In the genomic region with DNA sequence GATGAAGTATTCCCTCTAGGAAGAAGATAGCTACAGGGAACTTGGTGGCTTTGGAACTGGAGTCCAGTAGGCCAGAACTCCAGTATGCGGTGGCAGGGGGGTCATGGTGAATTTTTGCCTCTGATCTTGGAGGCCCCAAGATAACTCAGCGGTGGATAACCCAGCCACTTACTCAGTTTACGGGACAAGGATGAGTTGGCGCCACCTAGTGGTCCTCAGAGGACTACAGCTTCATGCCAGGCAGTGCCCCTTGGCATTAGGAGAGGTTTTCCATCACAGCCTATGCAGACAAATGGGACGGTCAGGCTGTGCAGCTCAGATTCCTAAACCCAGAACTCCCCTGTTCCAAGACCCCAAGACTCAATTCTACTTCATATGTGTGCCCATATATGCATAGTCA, we compare ENCODE assay signal across 9 mouse cellular contexts. TPM values are rescaled to one million over a fixed set of nuclear protein-coding genes. Genes with fewer than 3 reads are reported as not detected.
DNase-seq lines count a peak whose midpoint lies in the region; ATAC-seq and TF ChIP-seq lines count a peak whose summit lies in the region.
"Had no signal": no experiment of that assay in that cellular context is flagged by ENCODE, and none has a peak within 500 bp of the region (broad histone marks: within the 10 kb centered on the region; RNA-seq: fewer than 3 reads in every experiment).

No protein-coding gene starts in this region.

- no peak overlapping the region for H3K4me2 ChIP-seq in kidney, postnatal 0 days (ENCODE audit: low read length)

- peaks cover 28% of the 10 kb centered on the region for H3K4me1 ChIP-seq in heart, adult 2 months (ENCODE audit: control insufficient read depth, insufficient read depth, low read length)
- H3K4me1 ChIP-seq in G1E (ENCODE audit: insufficient read depth, low read depth, low read length), result peaks cover 34% of the 10 kb centered on the region
- H3K4me1 ChIP-seq in kidney, postnatal 0 days (replicated peaks; ENCODE audit: insufficient read depth, low read length), result peaks cover 15% of the 10 kb centered on the region

- peak; percentile 79 to 81 for DNase-seq in heart, adult 2 months
- DNase-seq in heart, postnatal 25 days (ENCODE audit: low spot score), result no peak
- DNase-seq in G1E (ENCODE audit: low spot score), result peak; percentile 54
- peak; percentile 80 for DNase-seq in cerebellum, adult 8-10 months
- DNase-seq in frontal cortex, postnatal 14 days (ENCODE audit: low spot score in 2 of 2), result peak; percentile 65 to 66
- peak; percentile 88 for DNase-seq in kidney, postnatal 0 days (ENCODE audit: low spot score)
- peak; percentile 82 for DNase-seq in lung, postnatal 25 days (ENCODE audit: low spot score)
- peak; percentile 85 for DNase-seq in skeletal muscle tissue, adult 2 months (ENCODE audit: low read depth, low spot score)

- no peak overlapping the region for H3K27ac ChIP-seq in heart, adult 2 months
- H3K27ac ChIP-seq in kidney, postnatal 0 days, result 0 out of 2 replicates have a peak overlapping the region, but pooled peaks have one; percentile 13

- peak; percentile 94 for TF ChIP-seq CTCF in heart, adult 2 months (IDR thresholded peaks at IDR 0.05)
- peak; percentile 84 for TF ChIP-seq CTCF in G1E (IDR thresholded peaks at IDR 0.05; ENCODE audit: low read depth, low read length)
- peak; percentile 86 for TF ChIP-seq CTCF in kidney, postnatal 0 days (IDR thresholded peaks at IDR 0.05; ENCODE audit: low read depth)

- intact Hi-C loops in heart, adult 2 months (cut with DNase I), result loop anchor here (1.0 to 2.0 kb wide), 2 partner anchors 10 to 185 kb away; no protein-coding TSS in a partner anchor
- intact Hi-C loops in heart, postnatal 25 days (cut with DNase I), result loop anchor here (1.0 to 2.0 kb wide), 2 partner anchors 10 to 185 kb away; no protein-coding TSS in a partner anchor

- no peak for TF ChIP-seq EP300 in heart, adult 2 months (IDR thresholded peaks at IDR 0.05; ENCODE audit: insufficient read depth, low read depth, low read length)

- H3K27me3 ChIP-seq in heart, adult 2 months (ENCODE audit: control insufficient read depth, insufficient read depth, low read length), result no peaks in the 10 kb centered on the region
- H3K27me3 ChIP-seq in G1E (ENCODE audit: insufficient read depth, low read length), result no peaks in the 10 kb centered on the region
- H3K27me3 ChIP-seq in kidney, postnatal 0 days (ENCODE audit: insufficient read depth, low read length), result no peaks in the 10 kb centered on the region

- no peak overlapping the region for H3K9ac ChIP-seq in heart, adult 2 months (ENCODE audit: low read depth, low read length)
- H3K9ac ChIP-seq in kidney, postnatal 0 days (ENCODE audit: low read depth, low read length), result no peak overlapping the region

- 10% methylated on average over 5 of the region's 5 CpGs for WGBS in heart, adult 2 months
- WGBS in kidney, postnatal 0 days, result 27% methylated on average over 5 of the region's 5 CpGs

- no peak overlapping the region for H3K4me3 ChIP-seq in heart, adult 2 months
- H3K4me3 ChIP-seq in G1E (ENCODE audit: low read depth, low read length), result no peak overlapping the region
- H3K4me3 ChIP-seq in kidney, postnatal 0 days (replicated peaks; ENCODE audit: low read depth, low read length), result no peak overlapping the region

- H3K36me3 ChIP-seq in heart, adult 2 months (ENCODE audit: control insufficient read depth, insufficient read depth, low read length), result peaks cover 2% of the 10 kb centered on the region; the same call in 1 of the 2 replicates
- H3K36me3 ChIP-seq in G1E (replicated peaks), result peaks cover 95% of the 10 kb centered on the region
- H3K36me3 ChIP-seq in kidney, postnatal 0 days (ENCODE audit: insufficient read depth, low read length), result peaks cover 61% of the 10 kb centered on the region

- no peak for ATAC-seq in G1E (ENCODE audit: extremely low read depth, insufficient number of reproducible peaks, low FRiP score, poor library complexity, severe bottlenecking)
- ATAC-seq in kidney, postnatal 0 days (replicated peaks; ENCODE audit: low FRiP score, low read depth), result no peak

- H3K9me3 ChIP-seq in G1E (replicated peaks), result no peaks in the 10 kb centered on the region
- H3K9me3 ChIP-seq in kidney, postnatal 0 days (replicated peaks; ENCODE audit: low read length), result no peaks in the 10 kb centered on the region

- TF ChIP-seq POLR2A in heart, adult 2 months (IDR thresholded peaks at IDR 0.05; ENCODE audit: insufficient read depth, low read depth, low read length), result no peak

- H3K79me2 ChIP-seq in heart, adult 2 months (replicated peaks; ENCODE audit: control insufficient read depth, insufficient read depth, low read length), result peaks cover 2% of the 10 kb centered on the region; the same call in 1 of the 2 replicates

RNA-seq across cellular contexts. Expression of a gene that starts 8.0 kb away (rescaled TPM):
- total RNA-seq in heart, adult 2 months (2021), result 10 to 100 TPM; 53.3 to 59.4 TPM
- polyA plus RNA-seq in heart, adult 2 months (2012; rRNA removed), result 52.3 and 54.0 TPM in 2 replicates
- total RNA-seq in heart, postnatal 25 days (2021), result 10 to 100 TPM; 51.3 TPM
- total RNA-seq in G1E (2014; fragmentation: Nextera tagmentation) (42.8 and 51.4 TPM in 2 replicates), G1E (2017) (9.5 and 9.6 TPM in 2 replicates)
- 90.7 and 98.0 TPM in 2 replicates for polyA plus RNA-seq in G1E (2012)
- polyA plus RNA-seq in kidney, postnatal 0 days (2015; fragmentation: Nextera tagmentation; extraction: Ambion mirVana), result 10.9 and 11.3 TPM in 2 replicates

RNA-seq across cellular contexts. Expression of a gene that starts 11.9 kb away (rescaled TPM):
- 10 to 100 TPM in 1 of 2 experiments, 1 to 10 TPM in 1; 9.2 to 10.6 TPM for total RNA-seq in heart, adult 2 months (2021)
- polyA plus RNA-seq in heart, adult 2 months (2012; rRNA removed), result 19.4 and 20.3 TPM in 2 replicates
- 10 to 100 TPM; 10.7 to 11.7 TPM for total RNA-seq in heart, postnatal 25 days (2021)
- total RNA-seq in G1E (2014; fragmentation: Nextera tagmentation) (1.3 TPM in 1 of 2 replicates, not detected in the other), G1E (2017) (0.12 TPM in 1 of 2 replicates, not detected in the other)
- polyA plus RNA-seq in G1E (2012), result 0.36 and 0.41 TPM in 2 replicates
- 5.8 and 6.4 TPM in 2 replicates for polyA plus RNA-seq in kidney, postnatal 0 days (2015; fragmentation: Nextera tagmentation; extraction: Ambion mirVana)

RNA-seq across cellular contexts. Expression of a gene that starts 13.5 kb away (rescaled TPM):
- 1 to 10 TPM; 2.4 to 2.9 TPM for total RNA-seq in heart, adult 2 months (2021)
- polyA plus RNA-seq in heart, adult 2 months (2012; rRNA removed), result 1.4 and 2.0 TPM in 2 replicates
- 1 to 10 TPM; 1.9 to 2.0 TPM for total RNA-seq in heart, postnatal 25 days (2021)
- 0.30 TPM in 1 of 2 replicates, not detected in the other for total RNA-seq in G1E (2014; fragmentation: Nextera tagmentation)
- total RNA-seq in G1E (2017), result 0.12 and 0.27 TPM in 2 replicates
- polyA plus RNA-seq in G1E (2012), result 0.29 and 0.34 TPM in 2 replicates
- polyA plus RNA-seq in kidney, postnatal 0 days (2015; fragmentation: Nextera tagmentation; extraction: Ambion mirVana), result 1.9 and 2.2 TPM in 2 replicates

RNA-seq across cellular contexts. Expression of a gene that starts 14.4 kb away (rescaled TPM):
- 1 to 10 TPM; 8.3 to 9.8 TPM for total RNA-seq in heart, adult 2 months (2021)
- polyA plus RNA-seq in heart, adult 2 months (2012; rRNA removed), result 13.5 and 14.2 TPM in 2 replicates
- total RNA-seq in heart, postnatal 25 days (2021), result 1 to 10 TPM; 8.4 to 9.6 TPM
- total RNA-seq in G1E (2014; fragmentation: Nextera tagmentation), result 1.4 and 7.0 TPM in 2 replicates
- 0.71 and 1.4 TPM in 2 replicates for total RNA-seq in G1E (2017)
- polyA plus RNA-seq in G1E (2012), result 5.4 and 6.0 TPM in 2 replicates
- polyA plus RNA-seq in kidney, postnatal 0 days (2015; fragmentation: Nextera tagmentation; extraction: Ambion mirVana), result 34.8 and 36.0 TPM in 2 replicates

RNA-seq across cellular contexts. Expression of a gene that starts 17.6 kb away (rescaled TPM):
- not detected for total RNA-seq in heart, adult 2 months (2021)
- polyA plus RNA-seq in heart, adult 2 months (2012; rRNA removed), result 0.06 TPM in 1 of 2 replicates, not detected in the other
- not detected for total RNA-seq in heart, postnatal 25 days (2021)
- total RNA-seq in G1E (2014; fragmentation: Nextera tagmentation), result not detected in 2 replicates
- 0.12 and 0.38 TPM in 2 replicates for total RNA-seq in G1E (2017)
- not detected in 2 replicates for polyA plus RNA-seq in G1E (2012)
- not detected in 2 replicates for polyA plus RNA-seq in kidney, postnatal 0 days (2015; fragmentation: Nextera tagmentation; extraction: Ambion mirVana)
- total RNA-seq: layer of hippocampus, adult 18-20 months had no signal

Comparison
In these comparisons a context has a peak if more than half of its experiments do, and no peak if none do; other contexts are left out.
1. RNA of a gene that starts 11.9 kb away (total RNA-seq): 10.7 to 11.7 TPM in heart, postnatal 25 days and 9.2 to 10.6 TPM in heart, adult 2 months; 0.12 to 1.3 TPM in G1E; every median in the first group is over 4 times any median in the second.
2. Peak in every context shown above with its lines, with median percentiles within 50 percentile points of each other: CTCF ChIP-seq.